Mouse (Mus musculus) bone marrow, adult 2 months (tissue): ENCODE data around the gene Papss1. TPM values are rescaled to one million over a fixed set of nuclear protein-coding genes. Genes with fewer than 3 reads are reported as not detected.

Experiments
- H3K27ac ChIP-seq: fragments of 200-500 bp; 2 replicates; pipeline ENCODE4 v1.5.1; 2012; ENCODE audit warnings: low read depth, mild to moderate bottlenecking, control low read depth, inconsistent platforms, low read length; ENCODE audit not compliant: control insufficient read depth, poor library complexity, insufficient read depth
- H3K4me1 ChIP-seq: fragments of 200-500 bp; 2 replicates; pipeline ENCODE4 v1.6.1; 2011; ENCODE audit warnings: low read length; ENCODE audit not compliant: control insufficient read depth, insufficient read depth
- H3K4me3 ChIP-seq: fragments of 200-500 bp; replicated peaks from 2 replicates; pipeline ENCODE3; 2011; ENCODE audit warnings: mild to moderate bottlenecking, low read depth, low read length, control low read depth; ENCODE audit not compliant: control insufficient read depth
- CTCF ChIP-seq: fragments of 200-500 bp; IDR thresholded peaks from 2 replicates; pipeline ENCODE4 v1.5.1; 2011; ENCODE audit warnings: low read length, control low read depth; ENCODE audit not compliant: control insufficient read depth, insufficient read depth
- POLR2A ChIP-seq: fragments of 200-500 bp; IDR thresholded peaks from 2 replicates; pipeline ENCODE4 v1.6.1; 2011; ENCODE audit warnings: low read depth, mild to moderate bottlenecking, control low read depth, low read length, borderline replicate concordance; ENCODE audit not compliant: control insufficient read depth
- WGBS: fragments of 180-500 bp; shearing (Covaris S2); methylation state at CpG from one replicate; pipeline ENCODE4 v1.1.7; 2018; 5-methylcytosine and 5-hydroxymethylcytosine counted together
- polyA plus RNA-seq: library from polyadenylated mRNA; stranded (reverse); fragments of >200 nt; gene quantifications from 2 replicates; pipeline ENCODE4 v1.2.4, GENCODE M21; 2011; ENCODE audit warnings: low replicate concordance; ENCODE audit not compliant: missing spikeins, insufficient read depth, insufficient read length

The Papss1 gene
- polyA plus RNA-seq, 1 experiment = 4.5 TPM

DNA sequence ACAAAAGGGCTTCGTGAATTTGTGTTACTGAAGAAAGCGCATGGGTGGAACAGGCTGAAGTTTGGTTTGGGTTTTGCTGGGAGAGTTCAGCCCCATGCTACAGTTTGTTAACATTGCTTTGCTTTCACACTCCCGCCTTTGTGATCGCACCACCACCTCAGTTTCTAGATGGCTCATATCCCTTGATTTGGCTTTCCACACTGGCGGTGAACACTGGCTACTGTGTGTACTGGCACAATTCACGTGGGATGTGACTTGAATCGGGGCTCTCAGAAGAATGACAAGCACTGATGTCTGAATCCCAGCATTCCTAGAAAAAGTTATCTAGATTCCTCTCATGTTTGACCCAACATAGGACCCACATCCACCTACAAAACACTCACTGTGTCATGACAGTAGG, 126.0 kb downstream of the Papss1 start:
- TF ChIP-seq CTCF = no peak
- TF ChIP-seq POLR2A = no peak
- Histone ChIP-seq H3K4me3 (no peak overlapping the region), H3K27ac (no peak overlapping the region), H3K4me1 (no peaks in the 10 kb centered on the region)
- WGBS = 83% methylated on average over 7 of the region's 7 CpGs

DNA sequence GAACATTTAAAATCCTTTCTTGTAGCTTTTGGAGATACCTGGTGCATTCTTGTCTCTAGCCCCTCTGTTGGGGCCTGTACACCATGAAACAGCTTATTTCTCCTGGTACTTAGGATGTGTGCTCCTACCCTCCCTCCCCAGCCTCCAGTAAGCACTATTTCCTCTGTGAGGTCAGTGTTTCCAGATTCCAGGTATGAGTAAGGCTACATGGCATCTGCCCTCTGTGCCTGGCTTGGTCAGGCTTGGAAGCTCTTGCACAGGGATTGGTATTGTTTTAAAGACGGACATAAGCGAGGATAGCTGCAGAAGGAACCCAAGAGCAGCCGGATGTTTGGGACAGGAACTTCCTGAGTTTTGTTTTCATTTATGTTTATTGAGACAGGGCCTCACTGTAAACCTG, 126.6 kb downstream of the Papss1 start:
- 78% methylated on average over 3 of the region's 3 CpGs for WGBS
- H3K4me3 ChIP-seq = no peak overlapping the region
- no peak overlapping the region for H3K27ac ChIP-seq
- TF ChIP-seq CTCF = no peak
- no peaks in the 10 kb centered on the region for H3K4me1 ChIP-seq

Other genes starting within 250 kb of the Papss1 start
- 2.1 and 6.6 TPM in 2 replicates for gene Sgms2, start 73.4 kb upstream of the Papss1 start, polyA plus RNA-seq